Mouse (Mus musculus) stomach, embryonic 15.5 days (tissue): Measurements from ENCODE around the gene Ccdc171. TPM values are rescaled to one million over a fixed set of nuclear protein-coding genes. Genes with fewer than 3 reads are reported as not detected.
"Not testable (repeated sequence)": the region's sequence is repeated elsewhere in the genome, so short reads cannot be mapped to it uniquely, and the experiment has no call there.

Source experiments
- ATAC-seq: fragments of 200-750 bp; cut with Nextera tagmentation; 2 replicates; pipeline ENCODE4 v1.8.0; 2017; ENCODE audit warnings: low read depth, moderate number of reproducible peaks, moderate TSS enrichment; ENCODE audit not compliant: insufficient read depth, low FRiP score
- H3K27ac ChIP-seq: fragments of 300-500 bp; sonication (generic); 2 replicates; pipeline ENCODE4 v1.5.1; 2015; ENCODE audit warnings: mild to moderate bottlenecking, inconsistent platforms
- H3K27me3 ChIP-seq: fragments of 300-500 bp; sonication (generic); replicated peaks from 2 replicates; pipeline ENCODE4 v1.6.1; 2015; ENCODE audit warnings: inconsistent platforms
- H3K36me3 ChIP-seq: fragments of 300-500 bp; sonication (generic); 2 replicates; pipeline ENCODE4 v1.6.1; 2015; ENCODE audit warnings: inconsistent platforms
- H3K4me1 ChIP-seq: fragments of 300-500 bp; sonication (generic); 2 replicates; pipeline ENCODE4 v1.6.1; 2015; ENCODE audit warnings: inconsistent platforms
- H3K4me2 ChIP-seq: fragments of 300-500 bp; sonication (generic); 2 replicates; pipeline ENCODE4 v1.6.1; 2015; ENCODE audit warnings: mild to moderate bottlenecking, inconsistent platforms
- H3K4me3 ChIP-seq: fragments of 300-500 bp; sonication (generic); replicated peaks from 2 replicates; pipeline ENCODE4 v1.5.1; 2015; ENCODE audit warnings: inconsistent platforms
- H3K9ac ChIP-seq: fragments of 300-500 bp; sonication (generic); 2 replicates; pipeline ENCODE4 v1.6.1; 2015; ENCODE audit warnings: inconsistent platforms
- H3K9me3 ChIP-seq: fragments of 300-500 bp; sonication (generic); 2 replicates; pipeline ENCODE4 v1.6.1; 2016; ENCODE audit warnings: inconsistent platforms
- WGBS: fragments of 180-500 bp; shearing (Covaris S2); methylation state at CpG from one replicate; pipeline ENCODE4 v1.1.7; 2015; 5-methylcytosine and 5-hydroxymethylcytosine counted together
- polyA plus RNA-seq: library from polyadenylated mRNA; unstranded; fragments of >200 nt; fragmentation: Nextera tagmentation; extraction: Ambion mirVana; gene quantifications from 2 replicates; pipeline ENCODE4 v1.2.1, GENCODE M21; 2015

The Ccdc171 gene
- polyA plus RNA-seq, 1 experiment from 2014 or later: 4.8 TPM

- no peak for ATAC-seq
- H3K27ac ChIP-seq: no peak overlapping the region
- 84% methylated on average over 1 of the region's 1 CpGs for WGBS
These were observed 136.3 kb downstream of the Ccdc171 start for GRCm38 (mm10) chr4:83661519-83662271.

DNA sequence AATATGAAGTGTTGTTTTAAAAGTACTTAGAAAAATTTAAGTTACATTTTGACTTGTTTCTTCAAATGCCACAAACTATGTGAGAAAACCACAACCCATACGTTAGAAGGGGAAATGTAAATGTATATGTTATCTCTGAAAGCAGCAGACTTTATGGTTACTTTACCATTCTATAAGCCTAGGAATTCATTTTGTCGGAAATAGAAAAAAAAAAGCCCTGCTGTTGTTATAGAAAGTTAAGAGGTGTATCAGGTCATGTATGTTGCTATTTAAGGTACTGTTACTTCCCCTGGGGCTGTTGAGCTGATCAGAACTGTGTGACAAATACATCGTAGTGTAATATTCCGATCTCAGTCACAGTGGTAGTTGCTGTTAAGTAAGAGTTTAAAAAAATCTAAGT, 137.0 kb downstream of the Ccdc171 start:
- Histone ChIP-seq H3K9ac (no peak overlapping the region), H3K4me2 (no peak overlapping the region), H3K27ac (no peak overlapping the region), H3K36me3 (no peaks in the 10 kb centered on the region), H3K9me3 (no peaks in the 10 kb centered on the region), H3K27me3 (no peaks in the 10 kb centered on the region), H3K4me1 (no peaks in the 10 kb centered on the region), H3K4me3 (no peak overlapping the region)
- ATAC-seq: no peak
- WGBS: 71% methylated on average over 4 of the region's 4 CpGs

More at GRCm38 (mm10) chr4:83661519-83662271, 136.3 kb downstream of the Ccdc171 start:
- Histone ChIP-seq H3K9me3 (no peaks in the 10 kb centered on the region), H3K4me3 (no peak overlapping the region), H3K9ac (no peak overlapping the region), H3K4me2 (no peak overlapping the region), H3K27me3 (no peaks in the 10 kb centered on the region), H3K36me3 (no peaks in the 10 kb centered on the region), H3K4me1 (no peaks in the 10 kb centered on the region)

DNA sequence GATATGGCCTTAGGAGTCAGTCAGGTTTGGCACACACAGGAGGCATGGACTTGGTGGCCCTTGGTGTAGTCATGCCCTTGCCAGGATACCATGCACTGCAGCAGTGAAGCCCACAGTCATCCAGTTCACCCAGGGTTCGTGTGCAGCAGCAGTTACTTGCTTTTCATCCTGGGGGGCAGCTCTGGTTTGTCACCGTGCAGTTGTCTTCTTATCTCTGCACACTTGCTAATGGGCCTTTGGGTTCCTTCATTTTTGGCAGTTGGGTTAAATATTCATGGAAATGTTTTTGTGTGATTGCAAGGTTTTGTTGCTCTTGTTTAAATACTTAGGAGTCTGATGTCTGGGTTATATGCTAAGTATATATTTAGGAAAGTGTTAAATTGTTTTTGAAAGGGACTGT, 144.2 kb downstream of the Ccdc171 start:
- no peak for ATAC-seq

DNA sequence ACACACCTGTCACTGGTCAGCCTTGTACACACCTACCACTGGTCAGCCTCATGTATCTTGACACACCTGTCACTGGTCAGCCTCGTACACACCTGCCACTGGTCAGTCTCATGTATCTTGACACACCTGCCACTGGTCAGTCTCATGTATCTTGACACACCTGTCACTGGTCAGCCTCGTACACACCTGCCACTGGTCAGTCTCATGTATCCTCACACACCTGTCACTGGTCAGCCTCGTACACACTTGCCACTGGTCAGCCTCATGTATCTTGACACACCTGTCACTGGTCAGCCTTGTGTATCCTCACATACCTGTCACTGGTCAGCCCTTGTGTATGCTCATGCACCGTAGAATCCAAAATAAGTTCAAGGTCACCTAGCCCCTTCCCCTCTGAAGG, 150.0 kb downstream of the Ccdc171 start:
- not testable (repeated sequence) for H3K27me3 ChIP-seq, H3K4me3 ChIP-seq, ATAC-seq, H3K4me1 ChIP-seq, H3K9ac ChIP-seq, H3K27ac ChIP-seq, H3K4me2 ChIP-seq, H3K9me3 ChIP-seq, H3K36me3 ChIP-seq
- 87% methylated on average over 4 of the region's 4 CpGs for WGBS

More for the DNA sequence above, 144.2 kb downstream of the Ccdc171 start:
- H3K9ac ChIP-seq: no peak overlapping the region
- no peaks in the 10 kb centered on the region for H3K4me1 ChIP-seq
- no peak overlapping the region for H3K4me2 ChIP-seq
- no peak overlapping the region for H3K27ac ChIP-seq
- no peaks in the 10 kb centered on the region for H3K36me3 ChIP-seq
- WGBS: 60% methylated on average over 2 of the region's 2 CpGs
- no peak overlapping the region for H3K4me3 ChIP-seq
- no peaks in the 10 kb centered on the region for H3K9me3 ChIP-seq
- no peaks in the 10 kb centered on the region for H3K27me3 ChIP-seq

DNA sequence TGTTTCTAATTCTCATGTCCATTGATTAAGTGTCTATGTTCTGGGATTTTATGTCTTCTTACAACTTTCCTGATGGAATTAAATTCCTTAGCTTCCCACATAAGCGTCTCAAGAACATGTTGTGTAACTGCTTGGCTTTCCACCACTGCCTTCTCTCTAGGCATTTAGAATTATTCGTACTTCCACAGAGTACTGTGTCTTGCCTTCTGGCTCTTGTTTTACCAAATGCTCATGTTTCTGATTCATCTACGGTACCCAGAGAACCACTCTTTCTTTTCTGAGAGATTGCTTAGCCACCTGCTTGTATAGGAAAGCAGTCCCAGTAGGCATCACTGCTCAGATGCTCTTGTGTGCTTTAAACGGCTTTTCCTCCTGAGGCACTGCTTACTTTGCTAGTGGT, 151.1 kb downstream of the Ccdc171 start:
- 90% methylated on average over 4 of the region's 4 CpGs for WGBS
- Histone ChIP-seq H3K36me3 (no peaks in the 10 kb centered on the region), H3K27me3 (no peaks in the 10 kb centered on the region), H3K4me2 (no peak overlapping the region), H3K27ac (no peak overlapping the region), H3K9ac (no peak overlapping the region), H3K9me3 (no peaks in the 10 kb centered on the region), H3K4me3 (no peak overlapping the region), H3K4me1 (no peaks in the 10 kb centered on the region)
- ATAC-seq: no peak

DNA sequence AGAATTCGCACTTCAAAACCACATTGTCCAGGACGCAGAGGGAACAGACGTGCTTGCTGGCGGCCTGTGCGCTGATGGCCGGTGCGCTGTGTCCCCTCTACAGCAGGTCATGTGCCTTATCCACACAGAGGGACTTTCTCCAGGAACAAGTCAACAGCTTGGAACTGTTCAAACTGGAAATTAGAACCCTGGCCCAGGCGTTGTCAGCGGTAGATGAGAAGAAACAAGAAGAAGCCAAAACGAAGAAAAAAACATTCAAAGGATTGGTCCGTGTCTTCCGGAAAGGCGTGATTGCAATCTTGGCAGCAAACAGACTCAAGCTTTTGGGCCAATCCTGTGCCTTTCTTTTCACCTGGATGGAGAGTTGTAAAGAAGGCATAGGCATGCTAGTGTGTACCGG, 155.7 kb downstream of the Ccdc171 start:
- ATAC-seq: no peak
- WGBS: 91% methylated on average over 14 of the region's 14 CpGs
- H3K4me2 ChIP-seq: no peak overlapping the region

DNA sequence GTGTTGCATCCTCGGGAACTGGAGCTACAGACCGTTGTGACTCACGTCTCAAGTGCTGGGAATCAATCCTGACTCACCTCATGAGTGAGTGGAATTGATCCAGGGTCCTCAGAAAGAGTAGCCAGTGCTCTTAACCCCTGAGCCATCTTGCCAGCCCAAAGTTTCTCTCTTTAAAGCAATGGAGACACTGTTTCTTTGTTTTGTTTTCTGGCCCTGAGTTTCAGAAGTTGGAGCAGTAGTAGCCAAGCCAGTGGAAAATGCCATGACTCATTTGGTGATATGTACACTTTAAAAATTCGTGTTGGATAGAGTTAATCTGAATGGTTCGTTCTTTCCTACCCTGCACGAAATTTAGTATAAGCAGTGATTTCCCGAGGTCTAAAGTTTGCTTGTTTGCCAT, 157.5 kb downstream of the Ccdc171 start:
- Histone ChIP-seq H3K4me1 (no peaks in the 10 kb centered on the region), H3K9me3 (no peaks in the 10 kb centered on the region), H3K27ac (no peak overlapping the region), H3K9ac (no peak overlapping the region), H3K4me3 (no peak overlapping the region), H3K36me3 (no peaks in the 10 kb centered on the region), H3K4me2 (no peak overlapping the region), H3K27me3 (no peaks in the 10 kb centered on the region)
- 86% methylated on average over 7 of the region's 7 CpGs for WGBS
- no peak for ATAC-seq

More for the DNA sequence above, 155.7 kb downstream of the Ccdc171 start:
- Histone ChIP-seq H3K9me3 (no peaks in the 10 kb centered on the region), H3K27ac (no peak overlapping the region), H3K4me1 (no peaks in the 10 kb centered on the region), H3K4me3 (no peak overlapping the region), H3K36me3 (no peaks in the 10 kb centered on the region), H3K9ac (no peak overlapping the region), H3K27me3 (no peaks in the 10 kb centered on the region)

DNA sequence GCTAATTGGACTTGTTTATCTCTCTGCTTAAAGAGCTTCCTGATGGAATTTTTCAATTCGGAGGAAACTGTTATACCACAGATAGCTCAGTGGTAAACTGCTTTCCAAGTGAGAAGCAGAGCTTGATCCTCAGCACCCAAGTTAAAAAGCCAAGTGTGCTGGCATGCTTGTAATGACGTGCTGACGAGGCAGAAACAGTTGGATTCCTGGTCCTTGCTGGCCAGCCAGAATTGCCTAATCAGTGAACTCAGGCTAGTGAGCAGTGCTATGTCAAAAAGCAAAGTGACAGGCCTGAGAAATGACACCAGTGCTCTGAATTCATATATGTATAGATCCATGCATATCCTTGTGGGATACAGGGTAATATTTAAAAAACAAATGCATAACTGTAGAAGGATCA, 174.8 kb downstream of the Ccdc171 start:
- H3K27ac ChIP-seq: no peak overlapping the region
- H3K9ac ChIP-seq: no peak overlapping the region
- H3K9me3 ChIP-seq: no peaks in the 10 kb centered on the region
- no peak for ATAC-seq
- no peaks in the 10 kb centered on the region for H3K4me1 ChIP-seq
- H3K27me3 ChIP-seq: no peaks in the 10 kb centered on the region
- H3K4me2 ChIP-seq: no peak overlapping the region
- no peaks in the 10 kb centered on the region for H3K36me3 ChIP-seq
- H3K4me3 ChIP-seq: no peak overlapping the region
- WGBS: 63% methylated on average over 3 of the region's 3 CpGs

GRCm38 (mm10) chr4:83716996-83717395, 191.7 kb downstream of the Ccdc171 start:
- WGBS: 82% methylated on average over 1 of the region's 1 CpGs

DNA sequence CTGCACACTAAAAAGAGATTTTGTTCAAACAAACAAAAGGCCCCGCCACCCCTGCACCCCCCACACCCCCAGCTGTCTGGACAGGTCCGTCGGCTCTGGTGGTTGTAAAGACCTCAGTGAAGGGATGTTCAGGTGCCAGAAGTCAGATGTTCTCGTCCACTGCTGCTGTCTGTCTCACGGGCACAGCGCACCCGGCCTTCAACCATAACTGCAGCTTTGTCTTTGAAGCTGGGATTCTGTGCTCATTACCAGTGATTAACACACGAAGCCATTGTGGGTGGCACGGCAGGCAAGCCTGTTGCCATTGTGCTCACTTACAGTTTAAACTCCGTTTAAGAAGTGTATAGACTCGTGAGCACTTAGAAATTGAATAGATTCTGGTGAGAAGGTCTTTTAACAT, 194.5 kb downstream of the Ccdc171 start:
- no peaks in the 10 kb centered on the region for H3K27me3 ChIP-seq
- ATAC-seq: no peak
- no peak overlapping the region for H3K9ac ChIP-seq
- H3K4me1 ChIP-seq: no peaks in the 10 kb centered on the region
- no peak overlapping the region for H3K4me2 ChIP-seq
- 60% methylated on average over 11 of the region's 11 CpGs for WGBS
- H3K4me3 ChIP-seq: no peak overlapping the region
- no peaks in the 10 kb centered on the region for H3K9me3 ChIP-seq
- no peak overlapping the region for H3K27ac ChIP-seq
- no peaks in the 10 kb centered on the region for H3K36me3 ChIP-seq

More at GRCm38 (mm10) chr4:83716996-83717395, 191.7 kb downstream of the Ccdc171 start:
- Histone ChIP-seq H3K27ac (no peak overlapping the region), H3K9me3 (no peaks in the 10 kb centered on the region), H3K4me2 (no peak overlapping the region), H3K4me1 (no peaks in the 10 kb centered on the region), H3K27me3 (no peaks in the 10 kb centered on the region), H3K9ac (no peak overlapping the region), H3K4me3 (no peak overlapping the region), H3K36me3 (no peaks in the 10 kb centered on the region)
- ATAC-seq: no peak

GRCm38 (mm10) chr4:83725136-83725535, 199.8 kb downstream of the Ccdc171 start:
- no peak for ATAC-seq
- no peaks in the 10 kb centered on the region for H3K36me3 ChIP-seq
- WGBS: 14% methylated on average over 2 of the region's 2 CpGs

GRCm38 (mm10) chr4:83739137-83739890, 214.0 kb downstream of the Ccdc171 start:
- 77% methylated on average over 9 of the region's 9 CpGs for WGBS
- no peak overlapping the region for H3K4me3 ChIP-seq
- H3K4me1 ChIP-seq: no peaks in the 10 kb centered on the region
- H3K4me2 ChIP-seq: no peak overlapping the region
- H3K27ac ChIP-seq: no peak overlapping the region
- H3K9me3 ChIP-seq: no peaks in the 10 kb centered on the region
- no peaks in the 10 kb centered on the region for H3K27me3 ChIP-seq
- H3K9ac ChIP-seq: no peak overlapping the region
- no peak for ATAC-seq
- H3K36me3 ChIP-seq: no peaks in the 10 kb centered on the region

More at GRCm38 (mm10) chr4:83725136-83725535, 199.8 kb downstream of the Ccdc171 start:
- no peaks in the 10 kb centered on the region for H3K9me3 ChIP-seq
- no peak overlapping the region for H3K4me3 ChIP-seq
- no peaks in the 10 kb centered on the region for H3K27me3 ChIP-seq
- H3K4me2 ChIP-seq: no peak overlapping the region
- no peaks in the 10 kb centered on the region for H3K4me1 ChIP-seq
- no peak overlapping the region for H3K9ac ChIP-seq
- H3K27ac ChIP-seq: no peak overlapping the region
